Mouse (Mus musculus): Measurements from ENCODE around the gene Rps18. TPM values are rescaled to one million over a fixed set of nuclear protein-coding genes. Genes with fewer than 3 reads are reported as not detected.
A peak's percentile ranks its signal among the peaks of the same experiment; 100 is the strongest.

Rps18 gene
- polyA plus RNA-seq, 1 experiment from 2014 or later, result 1,641 TPM

- no peak overlapping the region for H3K27ac ChIP-seq (replicated peaks; ENCODE audit: low read depth, low read length)
- peaks cover 30% of the 10 kb centered on the region for H3K27me3 ChIP-seq (ENCODE audit: control insufficient read depth, insufficient read depth, low read length)
- H3K9me3 ChIP-seq (ENCODE audit: control insufficient read depth, low read length), result no peaks in the 10 kb centered on the region
- peak overlapping the region; percentile 54 for H3K4me2 ChIP-seq (ENCODE audit: low read depth, severe bottlenecking)
- peak overlapping the region; percentile 26 for H3K4me3 ChIP-seq (ENCODE audit: low read depth, low read length)
- peak overlapping the region; percentile 49 for H3K9ac ChIP-seq (ENCODE audit: low read length)
- ATAC-seq (ENCODE audit: insufficient number of reproducible peaks, low FRiP score, low TSS enrichment, low read depth) (no peak), DNase-seq (ENCODE audit: low spot score) (no peak)
- no peaks in the 10 kb centered on the region for H3K36me3 ChIP-seq (ENCODE audit: control insufficient read depth, insufficient read depth, low read length)
- H3K4me1 ChIP-seq (ENCODE audit: control insufficient read depth, insufficient read depth, low read length), result peaks cover 8% of the 10 kb centered on the region; the same call in 1 of the 2 replicates
- 2% methylated on average over 57 of the region's 57 CpGs for WGBS
These were observed 22.2 kb upstream of the Rps18 start for GRCm38 (mm10) chr17:33977861-33978557.

GRCm38 (mm10) chr17:33973572-33973971 lies 17.8 kb upstream of the Rps18 start:
- no peak overlapping the region for H3K4me3 ChIP-seq (ENCODE audit: low read depth, low read length)
- no peaks in the 10 kb centered on the region for H3K36me3 ChIP-seq (ENCODE audit: control insufficient read depth, insufficient read depth, low read length)
- H3K9me3 ChIP-seq (ENCODE audit: control insufficient read depth, low read length), result no peaks in the 10 kb centered on the region
- no peak overlapping the region for H3K27ac ChIP-seq (replicated peaks; ENCODE audit: low read depth, low read length)
- H3K9ac ChIP-seq (ENCODE audit: low read length), result no peak overlapping the region
- DNase-seq (ENCODE audit: low spot score) (no peak), ATAC-seq (ENCODE audit: insufficient number of reproducible peaks, low FRiP score, low TSS enrichment, low read depth) (no peak)
- H3K4me2 ChIP-seq (ENCODE audit: low read depth, severe bottlenecking), result no peak overlapping the region
- WGBS, result 74% methylated on average over 3 of the region's 3 CpGs
- peaks cover 5% of the 10 kb centered on the region; the same call in 1 of the 2 replicates for H3K4me1 ChIP-seq (ENCODE audit: control insufficient read depth, insufficient read depth, low read length)
- peaks cover 20% of the 10 kb centered on the region for H3K27me3 ChIP-seq (ENCODE audit: control insufficient read depth, insufficient read depth, low read length)

DNA sequence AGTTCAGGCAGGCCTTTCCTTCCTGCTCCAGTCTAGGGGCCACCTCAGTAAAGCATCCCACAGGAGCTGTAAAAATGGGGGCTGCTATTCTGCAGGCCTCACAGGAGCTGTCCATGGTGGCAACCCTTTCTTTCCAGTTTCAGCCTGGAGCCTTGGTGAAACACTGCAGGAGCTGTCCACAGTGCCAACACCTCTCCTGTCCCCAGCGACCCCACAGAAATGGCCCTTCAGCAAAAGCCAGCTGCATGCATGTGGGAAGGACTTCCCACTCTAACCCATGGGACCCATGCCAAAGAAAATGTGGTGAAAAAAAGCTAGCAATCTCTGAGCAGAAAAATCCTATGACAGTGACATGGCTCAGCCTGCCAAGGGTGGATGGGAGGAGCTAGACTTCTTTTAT lies 16.9 kb upstream of the Rps18 start:
- Histone ChIP-seq H3K27me3 (ENCODE audit: control insufficient read depth, insufficient read depth, low read length) (peaks cover 11% of the 10 kb centered on the region), H3K4me1 (ENCODE audit: control insufficient read depth, insufficient read depth, low read length) (no peaks in the 10 kb centered on the region; the same call in 1 of the 2 replicates), H3K9me3 (ENCODE audit: control insufficient read depth, low read length) (no peaks in the 10 kb centered on the region), H3K9ac (ENCODE audit: low read length) (no peak overlapping the region), H3K4me3 (ENCODE audit: low read depth, low read length) (no peak overlapping the region), H3K27ac (replicated peaks; ENCODE audit: low read depth, low read length) (no peak overlapping the region), H3K4me2 (ENCODE audit: low read depth, severe bottlenecking) (no peak overlapping the region), H3K36me3 (ENCODE audit: control insufficient read depth, insufficient read depth, low read length) (no peaks in the 10 kb centered on the region)
- WGBS, result 12% methylated on average over 1 of the region's 1 CpGs
- peak; percentile 80 for DNase-seq (ENCODE audit: low spot score)
- ATAC-seq (ENCODE audit: insufficient number of reproducible peaks, low FRiP score, low TSS enrichment, low read depth), result no peak

GRCm38 (mm10) chr17:33969394-33969793 lies 13.6 kb upstream of the Rps18 start:
- Histone ChIP-seq H3K27ac (replicated peaks; ENCODE audit: low read depth, low read length) (no peak overlapping the region), H3K4me1 (ENCODE audit: control insufficient read depth, insufficient read depth, low read length) (no peaks in the 10 kb centered on the region), H3K27me3 (ENCODE audit: control insufficient read depth, insufficient read depth, low read length) (no peaks in the 10 kb centered on the region), H3K9ac (ENCODE audit: low read length) (no peak overlapping the region), H3K4me3 (ENCODE audit: low read depth, low read length) (no peak overlapping the region), H3K9me3 (ENCODE audit: control insufficient read depth, low read length) (no peaks in the 10 kb centered on the region), H3K36me3 (ENCODE audit: control insufficient read depth, insufficient read depth, low read length) (0 out of 2 replicates have a peak, but pooled peaks cover 4% of the 10 kb centered on the region), H3K4me2 (ENCODE audit: low read depth, severe bottlenecking) (no peak overlapping the region)
- DNase-seq (ENCODE audit: low spot score) (no peak), ATAC-seq (ENCODE audit: insufficient number of reproducible peaks, low FRiP score, low TSS enrichment, low read depth) (no peak)
- 73% methylated on average over 4 of the region's 4 CpGs for WGBS

DNA sequence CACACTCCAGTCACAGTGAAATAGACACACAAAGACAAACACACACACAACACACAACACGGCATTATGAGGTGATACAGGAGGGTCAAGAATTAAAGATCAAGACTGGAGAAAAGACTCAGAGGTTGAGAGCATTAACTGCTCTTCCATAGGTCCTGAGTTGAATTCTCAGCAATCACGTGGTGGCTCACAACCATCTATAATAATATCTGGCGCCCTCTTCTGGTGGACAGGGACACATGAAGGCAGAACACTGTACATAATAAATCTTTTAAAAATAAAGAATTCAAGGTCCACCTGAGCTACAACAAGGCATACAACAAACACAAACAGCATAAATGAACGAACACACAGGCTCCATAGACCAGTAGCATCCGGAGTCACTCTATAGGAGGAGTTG lies 13.1 kb upstream of the Rps18 start:
- no peak overlapping the region for H3K4me2 ChIP-seq (ENCODE audit: low read depth, severe bottlenecking)
- no peaks in the 10 kb centered on the region for H3K9me3 ChIP-seq (ENCODE audit: control insufficient read depth, low read length)
- ATAC-seq (ENCODE audit: insufficient number of reproducible peaks, low FRiP score, low TSS enrichment, low read depth) (0 out of 2 replicates have a peak, but pooled peaks have one; percentile 9), DNase-seq (ENCODE audit: low spot score) (no peak)
- 28% methylated on average over 5 of the region's 5 CpGs for WGBS
- no peak overlapping the region for H3K9ac ChIP-seq (ENCODE audit: low read length)
- no peaks in the 10 kb centered on the region for H3K4me1 ChIP-seq (ENCODE audit: control insufficient read depth, insufficient read depth, low read length)
- H3K27ac ChIP-seq (replicated peaks; ENCODE audit: low read depth, low read length), result no peak overlapping the region
- 0 out of 2 replicates have a peak, but pooled peaks cover 4% of the 10 kb centered on the region for H3K36me3 ChIP-seq (ENCODE audit: control insufficient read depth, insufficient read depth, low read length)
- H3K4me3 ChIP-seq (ENCODE audit: low read depth, low read length), result no peak overlapping the region
- no peaks in the 10 kb centered on the region for H3K27me3 ChIP-seq (ENCODE audit: control insufficient read depth, insufficient read depth, low read length)

DNA sequence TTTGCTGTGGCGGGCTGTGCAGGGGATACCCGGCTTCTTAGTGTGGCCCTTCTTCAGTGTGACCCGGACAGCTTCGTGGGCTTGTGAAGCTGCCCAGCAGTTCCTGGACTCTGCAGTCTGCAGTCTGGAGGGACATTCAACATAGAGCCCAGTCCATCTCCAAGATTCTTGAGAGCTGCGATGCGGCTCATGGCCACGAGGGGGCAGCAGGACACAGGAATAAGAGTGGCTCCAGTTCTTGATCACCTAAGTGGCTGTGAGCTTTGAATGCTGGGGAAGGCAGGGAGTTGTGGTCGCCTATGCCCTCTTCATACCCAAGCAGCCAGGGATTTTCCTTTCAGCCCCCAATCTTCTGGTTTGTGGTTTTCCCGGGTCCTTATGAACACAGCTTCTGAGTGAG lies 12.7 kb upstream of the Rps18 start:
- no peaks in the 10 kb centered on the region for H3K27me3 ChIP-seq (ENCODE audit: control insufficient read depth, insufficient read depth, low read length)
- peak; percentile 57; the same call in 1 of the 2 replicates for ATAC-seq (ENCODE audit: insufficient number of reproducible peaks, low FRiP score, low TSS enrichment, low read depth)
- no peaks in the 10 kb centered on the region for H3K4me1 ChIP-seq (ENCODE audit: control insufficient read depth, insufficient read depth, low read length)
- 2% methylated on average over 9 of the region's 9 CpGs for WGBS
- no peak overlapping the region for H3K9ac ChIP-seq (ENCODE audit: low read length)
- H3K9me3 ChIP-seq (ENCODE audit: control insufficient read depth, low read length), result no peaks in the 10 kb centered on the region
- 0 out of 2 replicates have a peak, but pooled peaks cover 4% of the 10 kb centered on the region for H3K36me3 ChIP-seq (ENCODE audit: control insufficient read depth, insufficient read depth, low read length)
- no peak overlapping the region for H3K4me3 ChIP-seq (ENCODE audit: low read depth, low read length)
- DNase-seq (ENCODE audit: low spot score), result peak; percentile 92
- no peak overlapping the region for H3K4me2 ChIP-seq (ENCODE audit: low read depth, severe bottlenecking)
- no peak overlapping the region for H3K27ac ChIP-seq (replicated peaks; ENCODE audit: low read depth, low read length)

GRCm38 (mm10) chr17:33965846-33966550 lies 10.2 kb upstream of the Rps18 start:
- Histone ChIP-seq H3K36me3 (ENCODE audit: control insufficient read depth, insufficient read depth, low read length) (0 out of 2 replicates have a peak, but pooled peaks cover 4% of the 10 kb centered on the region), H3K9me3 (ENCODE audit: control insufficient read depth, low read length) (no peaks in the 10 kb centered on the region), H3K4me1 (ENCODE audit: control insufficient read depth, insufficient read depth, low read length) (no peaks in the 10 kb centered on the region), H3K27ac (replicated peaks; ENCODE audit: low read depth, low read length) (no peak overlapping the region), H3K4me3 (ENCODE audit: low read depth, low read length) (no peak overlapping the region), H3K9ac (ENCODE audit: low read length) (no peak overlapping the region), H3K27me3 (ENCODE audit: control insufficient read depth, insufficient read depth, low read length) (no peaks in the 10 kb centered on the region), H3K4me2 (ENCODE audit: low read depth, severe bottlenecking) (no peak overlapping the region)
- DNase-seq (ENCODE audit: low spot score), result no peak
- WGBS, result 87% methylated on average over 16 of the region's 16 CpGs
- no peak for ATAC-seq (ENCODE audit: insufficient number of reproducible peaks, low FRiP score, low TSS enrichment, low read depth)

DNA sequence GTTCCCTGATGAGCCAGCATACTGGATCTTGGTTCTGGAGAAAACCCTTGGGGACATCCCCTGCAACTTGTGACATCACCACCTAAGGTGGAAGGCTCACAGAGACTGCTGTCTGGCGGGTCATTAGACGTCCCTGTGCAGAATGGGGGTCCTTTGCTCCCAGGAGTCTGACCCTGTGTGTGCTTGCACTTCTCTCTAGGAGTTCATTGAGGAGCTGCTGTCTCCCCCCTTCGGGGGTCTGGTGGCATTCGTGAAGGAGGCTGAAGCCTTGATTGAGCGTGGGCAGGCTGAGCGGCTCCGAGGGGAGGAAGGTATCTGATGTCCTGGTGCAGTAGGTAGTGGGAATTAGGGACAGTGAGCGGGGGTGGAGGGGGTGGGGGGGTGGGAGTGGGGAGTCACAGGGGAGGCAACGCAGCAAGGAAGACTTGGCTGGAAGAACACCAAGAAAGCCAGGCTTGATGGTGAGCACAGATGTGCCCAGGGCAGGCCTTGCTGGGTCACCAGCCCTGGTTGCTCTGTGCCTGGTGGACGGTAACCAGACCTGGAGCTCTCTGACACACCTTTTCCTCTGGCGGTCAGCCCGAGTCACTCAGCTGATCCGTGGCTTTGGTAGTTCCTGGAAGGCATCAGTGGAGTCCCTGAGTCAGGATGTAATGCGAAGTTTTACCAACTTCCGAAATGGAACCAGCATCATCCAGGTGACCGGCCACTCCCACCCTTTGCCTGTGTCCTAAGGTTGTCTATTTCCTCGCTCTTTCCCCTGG lies 9.5 kb upstream of the Rps18 start:
- Histone ChIP-seq H3K9me3 (ENCODE audit: control insufficient read depth, low read length) (no peaks in the 10 kb centered on the region), H3K27ac (replicated peaks; ENCODE audit: low read depth, low read length) (no peak overlapping the region), H3K9ac (ENCODE audit: low read length) (no peak overlapping the region), H3K4me3 (ENCODE audit: low read depth, low read length) (no peak overlapping the region), H3K36me3 (ENCODE audit: control insufficient read depth, insufficient read depth, low read length) (0 out of 2 replicates have a peak, but pooled peaks cover 4% of the 10 kb centered on the region), H3K4me1 (ENCODE audit: control insufficient read depth, insufficient read depth, low read length) (no peaks in the 10 kb centered on the region), H3K27me3 (ENCODE audit: control insufficient read depth, insufficient read depth, low read length) (no peaks in the 10 kb centered on the region), H3K4me2 (ENCODE audit: low read depth, severe bottlenecking) (no peak overlapping the region)
- WGBS, result 94% methylated on average over 17 of the region's 17 CpGs
- DNase-seq (ENCODE audit: low spot score), result no peak
- no peak for ATAC-seq (ENCODE audit: insufficient number of reproducible peaks, low FRiP score, low TSS enrichment, low read depth)
